Mouse (Mus musculus) adrenal gland, postnatal 0 days (tissue): ENCODE results near the gene Gm7876. TPM values are rescaled to one million over a fixed set of nuclear protein-coding genes. Genes with fewer than 3 reads are reported as not detected.

Experiments
- polyA plus RNA-seq: library from polyadenylated mRNA; unstranded; fragments of >200 nt; fragmentation: Nextera tagmentation; extraction: Ambion mirVana; gene quantifications from 2 replicates; pipeline ENCODE4 v1.2.1, GENCODE M21; 2015

The Gm7876 gene
- not detected in 2 replicates for polyA plus RNA-seq

DNA sequence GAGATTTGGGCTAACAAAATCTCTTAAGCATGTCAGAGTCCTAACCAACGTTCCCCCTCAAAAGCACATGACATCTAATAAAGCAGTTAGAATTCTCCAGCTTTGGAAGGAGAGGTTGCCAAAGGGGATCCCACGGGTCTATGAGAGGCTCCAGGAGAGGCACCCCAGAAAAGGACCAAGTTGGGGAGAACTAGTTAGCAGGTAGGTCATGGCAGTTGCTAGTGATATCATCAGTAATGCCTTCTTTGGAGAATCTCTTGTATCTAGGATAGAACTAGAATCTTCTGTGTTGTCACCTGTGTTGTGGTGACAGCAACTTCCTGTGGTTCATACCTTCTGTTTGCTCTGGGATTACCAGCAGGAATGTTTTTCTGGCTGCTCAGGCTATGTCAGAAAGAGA, at the start of gene Gm7876:
Gene Gm7876 (plus strand): TSS at position 301 of the 400 bp plus-strand sequence.

DNA sequence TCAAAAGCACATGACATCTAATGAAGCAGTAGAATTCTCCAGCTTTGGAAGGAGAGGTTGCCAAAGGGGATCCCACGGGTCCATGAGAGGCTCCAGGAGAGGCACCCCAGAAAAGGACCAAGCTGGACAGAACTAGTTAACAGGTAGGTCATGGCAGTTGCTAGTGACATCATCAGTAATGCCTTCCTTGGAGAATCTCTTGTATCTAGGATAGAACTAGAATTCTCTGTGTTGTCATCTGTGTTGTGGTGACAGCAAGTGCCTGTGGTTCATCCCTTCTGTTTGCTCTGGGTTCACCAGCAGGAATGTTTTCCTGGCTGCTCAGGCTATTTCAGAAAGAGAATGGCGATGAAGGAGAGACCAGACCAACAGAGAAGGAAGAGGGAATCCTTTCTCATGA, 45.1 kb upstream of the Gm7876 start, which contains the start of gene Gm3239:
Gene Gm3239 (plus strand): TSS at position 301 of the 400 bp plus-strand sequence.

DNA sequence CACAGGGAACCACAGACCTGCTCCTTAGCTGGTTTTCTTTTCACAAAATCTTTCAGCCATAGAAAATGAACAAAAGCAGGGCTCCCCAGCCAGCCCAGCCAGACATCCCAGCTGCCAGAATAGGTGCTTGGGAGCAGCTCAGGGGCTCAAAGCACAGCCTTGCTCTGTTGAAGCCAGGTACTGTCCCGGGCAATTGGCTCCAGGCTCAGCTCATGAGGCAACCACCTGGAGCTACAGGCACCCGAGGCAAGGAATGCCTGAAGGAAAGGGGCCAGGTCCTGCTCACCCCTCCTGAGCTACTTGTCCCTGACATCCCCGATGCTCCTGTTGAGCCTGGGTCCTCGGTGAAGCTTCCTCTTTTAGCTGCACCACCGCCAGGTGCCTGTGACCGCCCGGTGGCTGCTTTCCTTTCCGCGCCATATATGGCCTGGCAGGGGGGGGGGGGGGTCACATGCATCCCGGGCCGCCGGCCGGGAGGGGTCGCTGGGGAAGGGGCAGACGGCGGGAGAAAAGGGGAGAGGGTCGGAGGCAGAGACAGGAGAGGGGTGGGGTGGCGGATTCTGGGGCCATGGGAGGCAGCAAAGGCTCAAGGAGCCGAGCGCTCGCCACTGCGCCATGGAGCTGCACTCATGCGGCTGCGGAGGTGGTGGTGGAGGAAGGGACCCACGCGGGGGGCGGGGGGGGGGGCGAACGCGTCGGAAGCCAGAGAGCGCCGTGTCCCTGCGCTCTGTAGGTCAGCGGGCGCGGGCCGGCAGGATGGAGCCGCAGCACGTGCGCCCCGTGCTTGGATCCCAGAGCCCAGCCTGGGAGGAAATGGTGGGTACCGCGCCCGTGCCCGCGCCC, 17.2 kb downstream of the Gm7876 start, which contains the start of gene Gm3252:
Gene Gm3252 (plus strand): TSS at position 738 of the 843 bp plus-strand sequence.

Other genes with a start within 250 kb of the Gm7876 start
- not detected in 2 replicates for gene Gm3182, start 227.5 kb upstream of the Gm7876 start, polyA plus RNA-seq
- not detected in 2 replicates for gene Gm3047, start 153.8 kb upstream of the Gm7876 start, polyA plus RNA-seq
- gene Gm8159, start 76.9 kb upstream of the Gm7876 start, polyA plus RNA-seq, result not detected in 2 replicates
- not detected in 2 replicates for gene Gm3239, start 45.0 kb upstream of the Gm7876 start, polyA plus RNA-seq
- gene Gm3252, start 17.5 kb downstream of the Gm7876 start, polyA plus RNA-seq, result not detected in 2 replicates
- not detected in 2 replicates for gene Gm9602, start 67.1 kb downstream of the Gm7876 start, polyA plus RNA-seq
- not detected in 2 replicates for gene Gm3269, start 128.9 kb downstream of the Gm7876 start, polyA plus RNA-seq
- 0.77 TPM in 1 of 2 replicates, not detected in the other for gene Gm3264, start 146.3 kb downstream of the Gm7876 start, polyA plus RNA-seq
- not detected in 2 replicates for gene Gm3278, start 183.2 kb downstream of the Gm7876 start, polyA plus RNA-seq